Mouse (Mus musculus) hindbrain, embryonic 10.5 days (tissue): Measurements from ENCODE around the gene Dcn. TPM values are rescaled to one million over a fixed set of nuclear protein-coding genes. Genes with fewer than 3 reads are reported as not detected.

Experiments
- DNase-seq: peaks from one replicate; pipeline ENCODE4 v3.0.0-alpha.2; 2017; ENCODE audit warnings: low spot score
- H3K27ac ChIP-seq: fragments of 300-500 bp; sonication (generic); 2 replicates; pipeline ENCODE4 v1.5.1; 2016; ENCODE audit warnings: mild to moderate bottlenecking, moderate library complexity
- H3K27me3 ChIP-seq: fragments of 300-500 bp; sonication (generic); 2 replicates; pipeline ENCODE4 v1.6.1; 2016; ENCODE audit warnings: mild to moderate bottlenecking; ENCODE audit not compliant: poor library complexity, insufficient read depth, severe bottlenecking
- H3K36me3 ChIP-seq: fragments of 300-500 bp; sonication (generic); 2 replicates; pipeline ENCODE4 v1.6.1; 2016; ENCODE audit warnings: mild to moderate bottlenecking, moderate library complexity
- H3K4me1 ChIP-seq: fragments of 300-500 bp; sonication (generic); replicated peaks from 2 replicates; pipeline ENCODE4 v1.6.1; 2016; ENCODE audit warnings: mild to moderate bottlenecking
- H3K4me3 ChIP-seq: fragments of 300-500 bp; sonication (generic); 2 replicates; pipeline ENCODE4 v1.5.1; 2016; ENCODE audit warnings: mild to moderate bottlenecking, moderate library complexity
- H3K9me3 ChIP-seq: fragments of 300-500 bp; sonication (generic); 2 replicates; pipeline ENCODE4 v1.6.1; 2016; ENCODE audit warnings: mild to moderate bottlenecking, moderate library complexity
- WGBS: fragments of 180-500 bp; shearing (Covaris S2); methylation state at CpG from one replicate; pipeline ENCODE4 v1.1.7; 2016; 5-methylcytosine and 5-hydroxymethylcytosine counted together
- polyA plus RNA-seq: library from polyadenylated mRNA; unstranded; fragments of >200 nt; fragmentation: Nextera tagmentation; extraction: Ambion mirVana; gene quantifications from 2 replicates; pipeline ENCODE4 v1.2.1, GENCODE M21; 2016

The Dcn gene
- polyA plus RNA-seq, 1 experiment from 2014 or later = 5.7 TPM

GRCm38 (mm10) chr10:97485151-97485550, 5.7 kb downstream of the Dcn start:
- no peaks in the 10 kb centered on the region for H3K9me3 ChIP-seq
- H3K27me3 ChIP-seq = no peaks in the 10 kb centered on the region
- no peak for DNase-seq
- no peaks in the 10 kb centered on the region for H3K36me3 ChIP-seq
- H3K4me3 ChIP-seq = no peak overlapping the region
- H3K4me1 ChIP-seq = no peaks in the 10 kb centered on the region
- no peak overlapping the region for H3K27ac ChIP-seq
- 86% methylated on average over 2 of the region's 2 CpGs for WGBS

- Histone ChIP-seq H3K9me3 (no peaks in the 10 kb centered on the region), H3K27ac (no peak overlapping the region), H3K4me1 (no peaks in the 10 kb centered on the region), H3K27me3 (no peaks in the 10 kb centered on the region), H3K4me3 (no peak overlapping the region), H3K36me3 (no peaks in the 10 kb centered on the region)
- DNase-seq = no peak
Measured at GRCm38 (mm10) chr10:97486085-97486484, 6.7 kb downstream of the Dcn start.

GRCm38 (mm10) chr10:97487269-97487989, 8.0 kb downstream of the Dcn start:
- 92% methylated on average over 6 of the region's 6 CpGs for WGBS
- no peaks in the 10 kb centered on the region for H3K9me3 ChIP-seq
- H3K27ac ChIP-seq = no peak overlapping the region
- no peaks in the 10 kb centered on the region for H3K36me3 ChIP-seq
- no peaks in the 10 kb centered on the region for H3K27me3 ChIP-seq
- no peaks in the 10 kb centered on the region for H3K4me1 ChIP-seq
- no peak overlapping the region for H3K4me3 ChIP-seq
- no peak for DNase-seq

- no peaks in the 10 kb centered on the region for H3K4me1 ChIP-seq
- H3K27me3 ChIP-seq = no peaks in the 10 kb centered on the region
- no peaks in the 10 kb centered on the region for H3K36me3 ChIP-seq
- no peak overlapping the region for H3K4me3 ChIP-seq
- WGBS = 83% methylated on average over 4 of the region's 4 CpGs
- no peaks in the 10 kb centered on the region for H3K9me3 ChIP-seq
- DNase-seq = no peak
- H3K27ac ChIP-seq = no peak overlapping the region
Measured at GRCm38 (mm10) chr10:97492367-97492980, 13.1 kb downstream of the Dcn start.

GRCm38 (mm10) chr10:97497646-97498045, 18.2 kb downstream of the Dcn start:
- Histone ChIP-seq H3K4me3 (no peak overlapping the region), H3K36me3 (no peaks in the 10 kb centered on the region), H3K4me1 (no peaks in the 10 kb centered on the region), H3K27ac (no peak overlapping the region), H3K9me3 (no peaks in the 10 kb centered on the region), H3K27me3 (no peaks in the 10 kb centered on the region)
- 67% methylated on average over 5 of the region's 5 CpGs for WGBS
- DNase-seq = no peak

DNA sequence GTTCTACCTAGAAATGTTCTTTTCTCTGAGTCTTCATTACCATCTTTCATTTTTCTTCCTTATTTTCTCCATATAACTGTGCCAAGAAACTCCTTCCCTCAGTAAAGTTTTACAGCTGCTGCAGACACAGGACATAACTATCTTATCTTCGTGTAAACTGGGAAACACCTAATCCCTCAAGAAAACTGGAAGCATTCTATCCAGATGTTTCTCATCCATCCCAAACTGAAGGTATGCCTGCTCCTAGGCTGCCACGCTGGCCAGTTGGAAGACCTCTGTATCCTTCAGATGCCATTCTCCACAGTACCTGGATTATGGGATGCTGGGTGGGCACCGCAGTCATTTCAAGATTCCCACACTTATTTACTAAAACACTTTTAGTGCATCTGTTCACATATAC, 44.0 kb downstream of the Dcn start:
- Histone ChIP-seq H3K27me3 (no peaks in the 10 kb centered on the region), H3K36me3 (no peaks in the 10 kb centered on the region), H3K27ac (no peak overlapping the region), H3K4me1 (no peaks in the 10 kb centered on the region), H3K4me3 (no peak overlapping the region), H3K9me3 (no peaks in the 10 kb centered on the region)
- no peak for DNase-seq
- 86% methylated on average over 3 of the region's 3 CpGs for WGBS

- H3K27ac ChIP-seq = no peak overlapping the region
- 76% methylated on average over 4 of the region's 4 CpGs for WGBS
- no peak for DNase-seq
- no peaks in the 10 kb centered on the region for H3K9me3 ChIP-seq
- H3K27me3 ChIP-seq = no peaks in the 10 kb centered on the region
- no peaks in the 10 kb centered on the region for H3K36me3 ChIP-seq
- no peak overlapping the region for H3K4me3 ChIP-seq
- H3K4me1 ChIP-seq = no peaks in the 10 kb centered on the region
Measured at GRCm38 (mm10) chr10:97535697-97536096, 56.3 kb downstream of the Dcn start.

GRCm38 (mm10) chr10:97536921-97537320, 57.5 kb downstream of the Dcn start:
- Histone ChIP-seq H3K36me3 (no peaks in the 10 kb centered on the region), H3K27ac (no peak overlapping the region), H3K4me3 (no peak overlapping the region), H3K9me3 (no peaks in the 10 kb centered on the region), H3K4me1 (no peaks in the 10 kb centered on the region), H3K27me3 (no peaks in the 10 kb centered on the region)
- WGBS = 70% methylated on average over 2 of the region's 2 CpGs
- no peak for DNase-seq

GRCm38 (mm10) chr10:97538202-97538601, 58.8 kb downstream of the Dcn start:
- no peak for DNase-seq
- Histone ChIP-seq H3K27me3 (no peaks in the 10 kb centered on the region), H3K27ac (no peak overlapping the region), H3K4me1 (no peaks in the 10 kb centered on the region), H3K36me3 (no peaks in the 10 kb centered on the region), H3K9me3 (no peaks in the 10 kb centered on the region), H3K4me3 (no peak overlapping the region)
- 93% methylated on average over 4 of the region's 4 CpGs for WGBS

DNA sequence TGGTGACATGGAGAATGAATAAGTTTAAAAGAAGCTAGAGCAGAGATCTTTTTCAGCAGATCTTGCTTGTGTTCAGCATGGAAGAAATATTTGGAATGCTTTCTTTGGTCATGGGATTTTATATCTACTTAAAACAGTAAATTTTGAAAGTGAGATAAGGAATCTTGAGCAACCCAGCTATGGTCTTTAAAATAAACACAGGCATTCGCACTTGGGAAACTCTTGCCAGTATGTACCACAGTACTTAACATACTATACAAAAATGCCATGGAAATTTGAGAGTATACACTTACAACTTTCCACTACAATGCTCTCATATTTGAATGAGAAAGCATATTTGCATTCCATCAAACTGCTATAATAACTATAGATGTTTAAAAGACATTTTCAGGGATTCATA, 68.3 kb downstream of the Dcn start:
- no peaks in the 10 kb centered on the region for H3K36me3 ChIP-seq
- DNase-seq = no peak
- no peaks in the 10 kb centered on the region for H3K27me3 ChIP-seq
- no peaks in the 10 kb centered on the region for H3K4me1 ChIP-seq
- WGBS = 88% methylated on average over 1 of the region's 1 CpGs
- no peak overlapping the region for H3K4me3 ChIP-seq
- H3K27ac ChIP-seq = no peak overlapping the region
- no peaks in the 10 kb centered on the region for H3K9me3 ChIP-seq

DNA sequence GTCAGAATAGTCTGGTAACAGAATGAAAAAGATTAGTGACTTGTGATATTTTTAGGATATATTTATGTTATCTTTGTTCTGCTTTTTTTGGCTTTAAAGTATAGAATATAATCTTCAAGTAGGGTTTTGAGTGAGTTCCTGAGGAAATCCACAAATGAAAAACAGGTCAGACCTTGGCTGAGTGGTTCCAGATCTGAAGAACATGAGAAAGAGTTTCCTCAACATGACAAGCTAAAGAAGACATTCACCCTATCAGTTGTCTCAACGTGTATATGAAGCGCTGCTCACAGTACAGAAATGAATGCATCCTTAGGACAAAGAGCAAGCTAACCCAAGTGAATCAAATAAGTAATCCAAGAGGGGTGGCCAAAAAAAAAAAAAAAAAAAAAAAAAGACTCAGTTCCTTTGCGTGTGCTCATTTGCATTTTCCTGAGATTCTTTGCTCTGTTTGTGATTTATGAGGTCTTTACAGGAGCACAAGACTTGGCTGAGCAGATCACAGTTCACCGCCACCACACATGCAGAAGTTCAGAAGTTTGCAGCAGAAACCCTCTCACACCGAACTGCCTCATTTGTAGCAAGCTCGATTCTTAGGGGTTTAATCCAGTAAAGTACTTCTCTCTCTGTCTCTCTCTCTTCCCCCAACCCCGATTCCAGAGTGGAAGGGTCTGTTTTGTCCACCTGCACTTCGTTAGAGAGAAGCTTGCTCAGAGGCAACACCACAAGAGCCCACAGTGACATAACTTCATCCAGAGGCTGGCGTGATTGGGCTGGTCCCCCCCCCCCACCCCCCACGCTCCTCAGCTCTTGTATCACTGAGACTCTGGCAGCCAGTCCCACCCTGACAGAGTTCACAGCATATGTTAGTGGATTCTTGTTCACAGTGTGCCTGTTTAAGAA, 85.8 kb downstream of the Dcn start, which contains the start of gene Lum:
Gene Lum, plus strand, starts transcription at position 172 of the 900 bp plus-strand sequence.
- Histone ChIP-seq H3K9me3 (no peaks in the 10 kb centered on the region), H3K36me3 (no peaks in the 10 kb centered on the region), H3K27me3 (no peaks in the 10 kb centered on the region), H3K27ac (peak within 1 kb of the TSS; percentile 59), H3K4me1 (0 out of 2 replicates have a peak, but pooled peaks cover 3% of the 10 kb centered on the region), H3K4me3 (no peak within 1 kb of the TSS)
- 64% methylated on average over 10 of the region's 10 CpGs for WGBS
- peak; percentile 42 for DNase-seq

GRCm38 (mm10) chr10:97567489-97568135, 88.2 kb downstream of the Dcn start:
- no peak for DNase-seq

More at GRCm38 (mm10) chr10:97567489-97568135, 88.2 kb downstream of the Dcn start:
- Histone ChIP-seq H3K4me3 (no peak overlapping the region), H3K4me1 (0 out of 2 replicates have a peak, but pooled peaks cover 3% of the 10 kb centered on the region), H3K9me3 (no peaks in the 10 kb centered on the region), H3K27ac (no peak overlapping the region), H3K27me3 (no peaks in the 10 kb centered on the region), H3K36me3 (no peaks in the 10 kb centered on the region)
- 63% methylated on average over 8 of the region's 8 CpGs for WGBS
